Mouse (Mus musculus) right cerebral cortex, postnatal 36 days (tissue): ENCODE measurements around the gene Isl1.
A peak's percentile ranks its signal among the peaks of the same experiment; 100 is the strongest.

Source experiments
- DNase-seq, 2 experiments: peaks; one replicate each; pipeline ENCODE4 v3.0.0; 2022; ENCODE audit warnings: low spot score in 2 of 2, mixed read lengths in 1 of 2

Gene Isl1

GRCm38 (mm10) chr13:116309584-116310462, at the start of gene Isl1:
Gene Isl1, minus strand, starts transcription at chr13:116309689.
- DNase-seq = peak in 1 of 2 experiments; percentile 20

GRCm38 (mm10) chr13:116335763-116336162, 26.3 kb upstream of the Isl1 start:
- DNase-seq = no peak

- no peak for DNase-seq
Observed at GRCm38 (mm10) chr13:116313636-116314530, 4.4 kb upstream of the Isl1 start.

- DNase-seq = no peak
Observed at GRCm38 (mm10) chr13:116311871-116312720, 2.6 kb upstream of the Isl1 start.

DNA sequence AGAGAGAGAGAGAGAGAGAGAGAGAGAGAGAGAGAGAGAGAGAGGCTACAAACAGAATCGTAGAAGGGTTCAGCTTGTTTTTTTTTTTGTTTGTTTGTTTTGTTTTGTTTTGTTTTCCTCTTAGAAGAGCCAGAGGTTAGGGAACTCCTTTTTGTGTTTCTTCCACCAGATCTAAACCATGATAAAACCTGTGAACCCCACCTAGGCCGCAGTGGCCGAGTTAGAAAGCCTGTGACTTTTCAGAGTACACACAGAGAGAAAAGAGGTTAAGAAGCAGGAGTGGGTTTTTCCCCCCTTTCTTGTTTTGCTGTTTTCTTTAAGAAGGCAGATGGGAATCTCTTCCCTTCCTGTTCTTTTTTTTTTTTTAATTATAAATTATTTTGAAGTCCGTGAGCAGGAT, 1.5 kb upstream of the Isl1 start:
- no peak for DNase-seq

GRCm38 (mm10) chr13:116310463-116310765, 925 bp upstream of the Isl1 start:
- no peak for DNase-seq

DNA sequence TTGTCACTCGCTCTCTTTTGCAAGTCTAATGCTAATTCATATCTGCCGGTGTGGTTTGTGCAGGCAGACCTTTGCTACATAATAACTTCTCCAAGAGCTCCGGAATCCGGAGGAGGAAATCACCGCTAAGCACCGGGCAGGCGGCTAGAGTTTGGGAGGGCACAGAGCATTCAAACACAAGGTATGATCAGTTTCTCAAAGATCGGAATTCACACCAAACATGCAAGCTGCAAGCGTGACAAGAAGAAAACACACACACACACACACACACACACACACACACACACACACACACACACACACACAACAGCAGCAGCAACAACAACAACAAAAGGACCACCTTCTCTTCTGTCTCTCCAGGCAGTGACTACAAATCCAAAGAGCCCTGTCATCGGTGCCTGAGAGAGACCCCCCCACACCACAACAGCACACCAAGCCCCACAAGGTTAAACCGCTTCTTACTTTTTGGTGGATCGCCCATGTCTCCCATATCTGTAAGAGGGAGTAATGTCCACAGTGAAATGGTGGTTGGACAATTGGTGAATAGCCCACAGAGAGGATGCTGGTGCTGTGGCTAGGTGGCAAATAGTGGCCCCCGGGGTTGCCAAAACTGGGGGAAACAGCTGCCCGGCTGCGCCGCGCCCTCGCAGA, 431 bp downstream of the Isl1 start:
- no peak for DNase-seq

DNA sequence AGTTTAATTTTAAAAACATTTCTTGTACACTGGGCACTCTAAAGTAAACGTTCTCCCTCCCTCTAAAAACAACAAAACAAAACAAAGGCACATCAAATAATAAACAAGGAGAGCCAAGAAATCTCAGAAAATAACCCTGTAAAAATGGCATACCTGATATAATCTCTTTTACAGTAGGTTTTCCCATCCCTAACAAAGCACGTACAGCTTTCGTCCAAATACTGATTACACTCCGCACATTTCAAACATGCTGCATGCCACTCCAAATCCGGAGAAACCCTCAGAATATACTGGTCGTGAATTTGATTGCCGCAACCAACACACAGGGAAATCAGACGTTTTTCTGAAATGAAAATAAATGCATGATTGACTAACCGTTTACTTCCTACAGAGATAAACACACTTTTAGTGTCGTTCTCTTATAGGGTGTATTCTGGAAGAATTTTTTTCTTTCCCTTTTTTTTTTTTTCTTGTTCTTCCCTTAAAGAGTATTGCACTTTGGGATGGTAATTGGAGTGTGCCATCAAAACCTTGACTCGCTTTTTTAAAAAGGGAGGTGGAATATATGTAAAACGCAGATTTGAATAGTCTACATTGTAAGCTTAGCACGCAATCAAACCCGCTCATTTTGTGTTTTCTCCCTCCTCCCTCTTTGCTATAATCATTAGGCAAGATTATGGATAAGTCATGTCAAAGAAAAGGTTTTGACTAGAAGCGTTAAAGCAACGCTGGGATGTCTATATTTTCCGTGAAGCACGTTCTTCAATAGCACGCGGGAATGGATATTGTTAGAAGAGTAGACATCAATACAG, 1.2 kb downstream of the Isl1 start:
- DNase-seq = no peak

DNA sequence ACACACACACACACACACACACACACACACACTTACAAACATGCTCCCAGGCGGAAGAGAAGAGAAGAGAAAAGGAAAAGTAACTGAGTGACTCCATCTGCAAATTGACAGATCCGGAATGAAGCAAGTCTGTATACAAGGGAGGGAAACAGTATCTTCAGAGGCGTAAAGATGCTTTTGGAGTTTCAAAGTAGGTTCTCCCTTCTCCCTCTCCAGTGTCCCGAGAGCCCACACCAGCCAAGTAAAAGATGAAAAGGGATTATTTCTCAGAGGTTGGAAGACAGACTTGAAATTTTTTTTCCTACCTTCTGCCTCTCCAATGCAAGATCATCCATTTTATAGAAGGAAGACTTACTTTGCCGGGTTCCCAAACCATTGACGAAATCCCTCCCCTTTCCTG, 2.9 kb downstream of the Isl1 start:
- DNase-seq = no peak

GRCm38 (mm10) chr13:116305721-116306120, 3.8 kb downstream of the Isl1 start:
- no peak for DNase-seq

DNA sequence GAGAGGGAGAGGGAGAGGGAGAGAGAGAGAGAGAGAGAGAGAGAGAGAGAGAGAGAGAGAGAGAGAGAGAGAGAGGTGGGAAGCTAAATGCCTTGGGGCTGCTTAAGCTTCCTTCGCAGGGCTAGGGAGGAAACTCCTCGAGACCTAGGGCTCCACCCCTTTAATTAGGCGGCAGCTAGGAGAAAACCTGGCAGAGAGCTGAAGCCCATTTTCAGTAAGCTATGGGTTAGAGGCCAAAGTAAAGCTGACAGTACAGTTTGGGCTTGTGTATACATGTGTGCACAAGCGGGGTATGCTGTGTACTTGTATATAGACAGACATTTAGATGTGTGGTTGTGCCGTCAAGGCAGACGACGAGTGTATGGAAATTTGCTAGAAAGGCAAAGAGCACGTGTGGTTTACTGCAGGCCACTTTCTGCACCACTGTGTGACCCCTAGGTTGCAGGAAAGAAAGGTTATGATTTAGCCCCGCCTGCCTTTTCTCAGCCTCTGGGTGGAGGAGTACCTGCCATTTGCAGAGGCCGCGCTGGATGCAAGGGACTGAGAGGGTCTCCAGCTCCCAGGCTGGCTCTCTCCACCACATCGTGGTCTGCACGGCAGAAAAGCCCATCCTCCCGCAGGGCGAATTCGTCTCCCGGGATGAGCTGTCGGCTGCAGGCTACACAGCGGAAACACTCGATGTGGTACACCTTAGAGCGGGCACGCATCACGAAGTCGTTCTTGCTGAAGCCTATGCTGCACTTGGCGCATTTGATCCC, 4.6 kb downstream of the Isl1 start:
- DNase-seq = no peak

DNA sequence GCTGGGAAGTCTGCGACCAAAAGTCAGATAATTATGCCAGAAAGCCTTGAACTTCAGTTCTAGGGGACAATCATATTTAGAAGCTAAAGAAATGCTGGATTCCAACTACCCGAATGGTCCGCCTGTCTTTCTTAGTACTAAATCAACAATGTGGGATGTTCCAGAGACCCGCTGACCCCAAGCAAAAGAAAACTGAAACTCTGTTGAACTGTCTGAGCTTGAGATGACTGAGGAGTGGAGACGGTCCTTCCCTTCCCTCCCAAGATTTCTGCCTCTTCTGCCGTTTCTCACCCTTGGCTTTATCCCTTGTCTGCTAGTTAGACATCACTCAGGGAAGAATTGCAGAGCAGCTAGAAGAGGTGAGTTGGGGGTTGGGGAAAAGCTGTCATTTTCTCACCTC, 5.7 kb downstream of the Isl1 start:
- DNase-seq = no peak

- no peak for DNase-seq
Observed at GRCm38 (mm10) chr13:116302861-116303260, 6.6 kb downstream of the Isl1 start.

- no peak for DNase-seq
Observed at GRCm38 (mm10) chr13:116301706-116302105, 7.8 kb downstream of the Isl1 start.

- DNase-seq = no peak
Observed at GRCm38 (mm10) chr13:116299241-116299640, 10.2 kb downstream of the Isl1 start.

GRCm38 (mm10) chr13:116298641-116299170, 10.8 kb downstream of the Isl1 start:
- no peak for DNase-seq

- no peak for DNase-seq
Observed at GRCm38 (mm10) chr13:116298001-116298400, 11.5 kb downstream of the Isl1 start.

GRCm38 (mm10) chr13:116297048-116297811, 12.3 kb downstream of the Isl1 start:
- no peak for DNase-seq

GRCm38 (mm10) chr13:116295401-116295800, 14.1 kb downstream of the Isl1 start:
- DNase-seq = no peak
